Mouse (Mus musculus) ovary, postnatal 36 days (tissue): ENCODE measurements around the gene Ski.

Experiments used
- DNase-seq: peaks from one replicate; pipeline ENCODE4 v3.0.0; 2022; ENCODE audit warnings: low spot score, mixed read lengths

Gene Ski

DNA sequence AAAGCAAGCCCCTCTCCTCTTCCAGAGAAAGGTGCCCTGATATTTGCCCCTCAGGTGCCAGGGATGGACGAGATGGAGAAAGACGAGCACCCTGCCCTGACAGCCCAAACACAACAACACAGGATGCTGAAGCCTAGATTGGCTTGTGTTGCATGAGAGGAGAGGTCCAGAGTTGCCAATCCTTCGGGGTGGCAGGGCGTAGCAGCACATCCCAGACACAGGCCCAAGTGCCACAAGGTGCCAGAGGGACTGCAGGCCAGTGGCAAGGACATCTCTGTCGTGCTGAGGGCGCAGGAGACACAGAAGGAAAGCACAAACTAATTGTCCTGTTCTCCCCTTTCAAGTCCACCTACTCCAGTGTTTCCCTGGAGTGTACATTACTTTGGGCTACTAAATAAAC is 8.2 kb downstream of the Ski start:
- no peak for DNase-seq

- no peak for DNase-seq
Measured at GRCm38 (mm10) chr4:155213752-155214054, 8.7 kb downstream of the Ski start.

- no peak for DNase-seq
Measured at GRCm38 (mm10) chr4:155213052-155213751, 9.2 kb downstream of the Ski start.

GRCm38 (mm10) chr4:155209494-155209893 is 12.9 kb downstream of the Ski start:
- no peak for DNase-seq

- DNase-seq = no peak
Measured at GRCm38 (mm10) chr4:155209079-155209478, 13.3 kb downstream of the Ski start.

- no peak for DNase-seq
Measured at GRCm38 (mm10) chr4:155208613-155209012, 13.8 kb downstream of the Ski start.

DNA sequence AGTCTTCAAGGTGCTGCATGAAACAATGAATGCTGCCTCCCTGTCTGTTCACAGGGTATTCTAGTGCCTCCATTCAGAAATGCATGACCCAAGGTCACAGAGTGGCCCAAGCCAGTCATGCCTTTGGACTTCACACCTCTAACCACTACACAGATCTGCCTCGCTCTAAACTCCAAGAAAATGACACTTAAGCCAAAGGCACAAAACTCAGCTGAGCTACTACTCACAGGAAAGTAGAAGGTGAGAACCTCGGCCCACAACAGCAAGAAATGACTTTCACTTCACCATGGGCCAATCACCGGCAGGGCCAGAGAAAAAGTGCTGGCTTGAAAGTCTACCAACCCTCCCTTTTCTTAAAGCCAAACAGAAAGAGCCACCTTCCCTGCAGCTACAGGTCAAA is 14.6 kb downstream of the Ski start:
- no peak for DNase-seq

DNA sequence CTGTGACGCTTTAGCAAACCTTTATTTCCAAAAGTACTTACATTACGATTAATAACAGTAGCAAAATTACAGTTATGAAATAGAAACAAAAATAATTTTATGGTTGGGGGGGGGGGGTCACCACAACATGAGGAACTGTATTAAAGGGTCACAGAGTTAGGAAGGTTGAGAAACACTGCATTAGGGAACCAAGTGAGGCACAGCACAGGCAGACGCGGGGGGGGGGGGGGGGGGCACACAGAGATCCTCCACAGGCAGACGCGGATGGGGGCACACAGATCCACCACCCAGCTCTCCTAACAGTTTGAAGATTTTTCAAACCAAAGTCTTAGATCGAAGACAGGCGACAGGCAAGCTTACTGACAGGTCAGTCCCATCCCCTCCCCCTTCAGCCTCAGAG is 15.9 kb downstream of the Ski start:
- no peak for DNase-seq

- no peak for DNase-seq
Measured at GRCm38 (mm10) chr4:155205919-155206318, 16.5 kb downstream of the Ski start.

DNA sequence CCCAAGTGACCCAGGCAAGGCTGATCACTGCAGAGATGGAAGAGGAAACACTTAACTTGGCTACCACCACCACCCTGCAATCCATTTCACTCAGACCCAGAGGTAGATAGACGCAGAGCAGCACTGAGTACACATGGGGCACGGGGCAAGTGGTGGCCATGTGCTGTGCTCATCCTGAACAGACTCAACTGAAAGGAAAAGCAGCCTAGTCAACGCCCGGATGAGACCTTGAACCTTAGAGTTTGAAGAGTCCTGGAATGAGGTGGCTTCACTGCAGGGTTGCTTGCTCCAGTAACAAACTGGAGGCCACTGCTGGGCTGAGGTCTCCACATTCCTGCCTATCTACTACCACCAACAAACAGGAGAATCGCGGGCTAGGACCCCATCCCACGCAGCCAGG is 20.6 kb downstream of the Ski start:
- no peak for DNase-seq

DNA sequence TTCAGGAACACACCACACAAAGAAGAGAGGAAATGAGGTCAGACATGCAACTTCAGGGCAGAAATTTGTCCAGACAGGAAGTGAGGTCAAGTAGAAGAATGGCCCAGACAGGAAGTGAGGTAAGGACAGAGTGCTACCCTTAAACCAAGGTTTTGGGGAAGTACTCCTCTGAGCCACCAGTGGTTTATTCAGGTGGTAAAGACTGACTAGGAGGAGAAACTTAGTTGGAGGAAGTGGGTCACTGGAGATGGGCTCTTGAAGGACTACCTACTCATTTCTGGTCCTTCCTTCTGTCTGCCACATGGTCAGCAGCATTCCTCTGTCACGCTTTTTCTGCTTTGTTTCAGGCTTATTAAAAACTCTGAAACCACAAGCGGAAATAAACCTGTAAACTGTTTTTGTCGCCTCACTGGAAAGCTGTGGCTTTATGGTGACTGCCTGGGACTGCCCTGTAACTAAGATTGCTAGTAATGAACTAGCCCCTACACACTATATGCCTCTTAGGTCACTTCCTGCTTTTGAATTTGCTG is 21.5 kb downstream of the Ski start:
- DNase-seq = no peak

- DNase-seq = no peak
Measured at GRCm38 (mm10) chr4:155197726-155198125, 24.7 kb downstream of the Ski start.

DNA sequence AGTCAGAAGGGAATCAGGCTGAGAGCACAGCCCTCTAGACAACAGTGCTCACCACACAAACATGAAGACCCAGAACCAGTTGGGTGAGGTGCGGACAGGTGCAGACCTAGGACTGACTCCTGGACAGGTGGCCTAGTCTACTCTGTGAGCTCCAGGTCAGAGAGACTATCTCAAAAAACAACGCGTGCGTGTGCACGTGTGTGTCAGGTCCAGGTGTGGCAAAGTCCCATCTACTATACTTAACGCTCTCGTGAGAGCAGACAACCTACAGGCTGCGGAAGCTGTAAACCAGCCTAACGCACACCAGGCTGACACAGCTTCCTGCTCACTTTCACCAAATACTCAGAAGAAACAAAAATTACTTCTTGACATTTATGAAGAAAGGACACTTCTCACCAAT is 27.2 kb downstream of the Ski start:
- no peak for DNase-seq

DNA sequence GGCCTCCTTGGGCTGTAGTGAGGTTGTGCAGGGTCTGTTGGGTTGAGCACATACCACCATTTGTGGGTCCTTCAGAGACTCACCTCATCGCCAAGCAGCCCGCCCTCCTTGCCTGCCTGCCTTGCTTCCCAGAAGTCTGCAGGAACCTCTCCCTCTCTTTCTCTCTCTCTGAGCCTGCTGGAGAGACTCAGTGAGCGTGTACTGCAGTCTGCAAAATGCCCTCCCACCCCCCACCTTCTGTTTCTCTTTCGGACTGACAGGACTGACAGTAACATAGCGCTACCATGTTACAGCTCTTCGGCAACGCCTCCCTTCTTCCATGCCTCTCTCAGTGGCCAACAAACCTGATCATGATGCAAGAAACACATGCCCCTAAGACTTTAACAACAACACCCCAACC is 32.1 kb downstream of the Ski start:
- DNase-seq = no peak

GRCm38 (mm10) chr4:155189711-155190139 is 32.7 kb downstream of the Ski start:
- DNase-seq = peak; percentile 41

DNA sequence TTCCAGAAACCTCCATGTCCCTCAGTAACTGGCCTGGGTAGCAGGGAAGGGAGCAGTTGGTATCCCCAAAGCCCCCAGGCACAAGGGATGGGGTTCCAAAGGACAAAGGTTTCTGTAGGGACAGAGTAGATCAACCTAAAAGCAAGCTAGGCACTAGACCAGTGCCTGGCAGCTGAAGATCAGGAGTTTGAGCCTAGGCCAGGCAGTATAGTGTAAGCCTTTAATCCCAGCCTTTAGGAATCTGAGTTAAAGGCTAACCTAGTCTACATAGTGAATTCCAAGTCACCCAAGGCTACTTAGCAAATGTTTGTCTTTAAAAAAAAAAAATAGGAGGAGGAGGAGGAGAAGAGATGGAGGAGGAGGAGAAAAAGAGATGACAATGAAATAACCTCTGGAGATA is 33.6 kb downstream of the Ski start:
- DNase-seq = no peak

- no peak for DNase-seq
Measured at GRCm38 (mm10) chr4:155188341-155188740, 34.1 kb downstream of the Ski start.

- no peak for DNase-seq
Measured at GRCm38 (mm10) chr4:155187192-155187674, 35.2 kb downstream of the Ski start.

DNA sequence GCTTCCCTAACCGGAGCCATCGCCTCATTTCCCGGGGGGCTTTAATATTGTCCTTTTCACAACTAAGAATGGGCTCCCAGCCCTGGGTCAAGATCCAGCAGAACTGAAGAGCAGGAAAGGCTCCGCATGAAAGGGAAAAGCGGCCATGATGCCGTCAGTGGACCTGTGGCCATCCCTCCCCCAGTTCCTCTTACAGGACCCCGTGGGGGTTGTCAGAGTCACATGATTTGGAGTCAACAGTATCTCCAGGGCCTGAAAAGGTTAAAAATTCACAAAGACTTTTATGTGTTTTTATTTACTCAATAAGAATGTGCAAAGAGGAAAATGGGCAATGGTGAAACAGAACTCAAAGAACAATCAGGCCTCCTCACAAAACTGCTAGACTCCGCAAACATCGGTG is 36.5 kb downstream of the Ski start:
- no peak for DNase-seq

DNA sequence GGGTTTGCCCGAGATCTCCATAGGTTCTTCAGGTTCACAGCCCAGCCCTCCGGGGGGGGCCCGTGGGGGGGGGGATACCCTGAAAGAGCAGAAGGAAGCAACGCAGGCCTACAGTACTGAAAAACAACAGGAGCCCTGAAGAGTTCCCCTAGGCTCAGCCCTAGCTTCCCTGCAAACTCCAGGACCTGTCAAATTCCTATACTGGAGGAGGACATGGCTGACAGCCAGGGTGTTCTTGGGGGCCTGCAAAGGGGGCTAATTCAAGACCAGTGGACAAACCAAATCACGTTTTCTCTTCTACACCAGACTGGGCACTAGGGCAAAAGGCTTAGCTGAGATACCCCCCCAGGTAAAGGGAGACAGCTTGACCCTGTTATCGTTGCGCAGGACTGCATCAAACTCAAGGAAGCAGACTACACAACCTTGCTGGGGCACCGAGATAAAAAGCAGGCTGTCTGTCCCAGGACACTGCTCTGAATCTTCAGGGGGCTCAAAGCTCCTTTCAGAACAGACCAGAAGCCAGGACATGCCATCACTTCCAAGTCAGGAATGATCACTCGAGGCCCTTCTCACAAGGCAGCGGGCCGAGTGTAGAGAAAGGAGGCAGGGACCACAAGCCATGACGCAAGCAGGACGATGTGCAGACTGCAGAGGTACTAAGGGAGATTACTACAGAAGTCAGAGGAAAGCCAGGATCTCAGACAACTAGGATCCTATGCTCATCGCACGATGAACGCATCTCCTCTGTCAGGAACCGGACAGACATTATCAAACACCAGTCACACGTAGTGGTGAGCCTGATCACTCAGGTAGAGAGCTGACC is 37.9 kb downstream of the Ski start:
- no peak for DNase-seq

GRCm38 (mm10) chr4:155183201-155183600 is 39.2 kb downstream of the Ski start:
- DNase-seq = no peak

- DNase-seq = no peak
Measured at GRCm38 (mm10) chr4:155178981-155179512, 43.3 kb downstream of the Ski start.

DNA sequence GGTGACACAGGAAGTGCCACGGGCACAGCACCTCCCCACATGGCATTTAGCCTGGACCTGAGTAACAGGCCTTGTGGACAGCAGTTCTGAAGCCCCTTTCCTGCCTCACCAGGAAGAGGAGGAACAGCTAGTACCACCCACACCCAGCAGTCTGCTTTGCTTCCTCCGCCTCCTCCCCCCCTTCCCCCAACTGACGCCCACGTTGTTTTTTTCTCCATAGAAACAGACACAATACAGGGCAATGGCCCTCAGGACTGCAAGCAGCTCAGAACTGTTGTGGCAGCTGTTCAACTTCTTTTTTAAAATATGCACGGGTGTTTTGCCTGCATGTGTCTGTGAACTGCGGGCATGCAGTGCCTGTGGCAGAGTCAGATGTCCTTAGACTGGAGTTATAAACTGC is 44.1 kb downstream of the Ski start:
- peak; percentile 51 for DNase-seq
